Mouse (Mus musculus) inflammation-experienced regulatory T-cells, adult 16 weeks (primary cell): Measurements from ENCODE around the gene Golgb1. TPM values are rescaled to one million over a fixed set of nuclear protein-coding genes. Genes with fewer than 3 reads are reported as not detected.

Source experiments
- polyA plus RNA-seq: library from polyadenylated mRNA; unstranded; fragments of 100-300 nt; shearing (Covaris generic); gene quantifications from one replicate; pipeline ENCODE4 v1.2.1, GENCODE M21; 2017

Golgb1 gene
- 53.8 TPM for polyA plus RNA-seq

DNA sequence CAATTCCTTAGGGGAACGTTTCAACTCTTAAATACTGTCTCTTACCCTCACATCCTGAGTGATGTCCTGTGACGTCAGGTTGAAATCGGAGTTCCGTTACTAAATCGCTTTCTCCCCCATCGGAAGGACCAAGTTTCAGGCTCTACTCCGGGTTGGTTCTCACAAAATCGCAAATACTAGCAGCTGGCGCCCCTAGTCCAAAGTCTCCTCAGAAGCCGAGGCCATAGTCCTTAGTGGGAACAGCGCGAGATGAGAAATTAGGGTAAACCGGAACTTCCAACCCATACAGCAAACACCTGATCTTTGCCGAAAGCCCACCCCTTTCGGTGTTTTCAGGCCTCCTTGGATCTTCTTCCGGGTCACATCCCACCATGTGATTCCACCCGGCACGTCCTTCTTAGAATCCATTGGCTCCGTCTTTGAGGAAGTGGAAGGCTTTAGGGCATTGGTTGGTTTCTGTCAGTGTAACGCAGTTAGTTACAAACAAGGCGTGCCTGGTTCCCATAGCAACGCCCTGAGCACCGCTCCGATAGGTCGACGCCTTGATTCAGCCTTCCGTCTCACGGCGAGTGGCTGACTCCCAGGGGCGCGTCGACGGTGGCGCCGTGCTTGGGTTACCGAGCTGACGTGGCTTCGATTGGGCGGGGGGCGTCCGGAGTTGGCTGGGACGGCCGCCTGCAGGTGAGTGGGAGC is at the start of gene Golgb1, which contains the start of gene Eaf2:
Gene Golgb1 (plus strand): TSS at position 558 of the 693 bp plus-strand sequence.
Gene Eaf2 (minus strand): TSS at position 421 of the 693 bp plus-strand sequence.

GRCm38 (mm10) chr16:36828054-36828786 is 46.7 kb upstream of the Golgb1 start, which contains the start of gene Iqcb1:
Iqcb1 (plus strand) TSS chr16:36828385.

GRCm38 (mm10) chr16:36934841-36935620 is 60.1 kb downstream of the Golgb1 start, which contains the start of gene Hcls1:
Hcls1 (plus strand) TSS chr16:36934983.

Other genes with a start within 250 kb of the Golgb1 start
- 64.6 TPM for gene Cd86, start 209.1 kb upstream of the Golgb1 start, polyA plus RNA-seq
- gene Ildr1, start 181.2 kb upstream of the Golgb1 start, polyA plus RNA-seq: 15.6 TPM
- 22.0 TPM for gene Slc15a2, start 90.2 kb upstream of the Golgb1 start, polyA plus RNA-seq
- gene Iqcb1, start 46.8 kb upstream of the Golgb1 start, polyA plus RNA-seq: 20.0 TPM
- gene Eaf2, start 137 bp upstream of the Golgb1 start, polyA plus RNA-seq: 0.72 TPM
- 188 TPM for gene Hcls1, start 59.8 kb downstream of the Golgb1 start, polyA plus RNA-seq
- gene Fbxo40, start 115.3 kb downstream of the Golgb1 start, polyA plus RNA-seq: 0.13 TPM
- 1.9 TPM for gene Polq, start 136.6 kb downstream of the Golgb1 start, polyA plus RNA-seq